Mouse (Mus musculus): ENCODE results near the gene Ddah1.

Ddah1 gene

GRCm38 (mm10) chr3:145806502-145806901 is 48.0 kb downstream of the Ddah1 start:
- no peak for DNase-seq (ENCODE audit: extremely low read depth, low read depth)

GRCm38 (mm10) chr3:145816807-145817206 is 58.3 kb downstream of the Ddah1 start:
- DNase-seq (ENCODE audit: extremely low read depth, low read depth): no peak

GRCm38 (mm10) chr3:145817276-145817675 is 58.8 kb downstream of the Ddah1 start:
- DNase-seq (ENCODE audit: extremely low read depth, low read depth): no peak

- no peak for DNase-seq (ENCODE audit: extremely low read depth, low read depth)
Observed at GRCm38 (mm10) chr3:145820439-145820838, 62.0 kb downstream of the Ddah1 start.

- no peak for DNase-seq (ENCODE audit: extremely low read depth, low read depth)
Observed at GRCm38 (mm10) chr3:145820938-145821337, 62.5 kb downstream of the Ddah1 start.

GRCm38 (mm10) chr3:145822201-145822600 is 63.7 kb downstream of the Ddah1 start:
- no peak for DNase-seq (ENCODE audit: extremely low read depth, low read depth)

- no peak for DNase-seq (ENCODE audit: extremely low read depth, low read depth)
Observed at GRCm38 (mm10) chr3:145823661-145824060, 65.2 kb downstream of the Ddah1 start.

- DNase-seq (ENCODE audit: extremely low read depth, low read depth): no peak
Observed at GRCm38 (mm10) chr3:145825416-145826055, 67.1 kb downstream of the Ddah1 start.

- no peak for DNase-seq (ENCODE audit: extremely low read depth, low read depth)
Observed at GRCm38 (mm10) chr3:145827191-145828045, 68.9 kb downstream of the Ddah1 start.

- DNase-seq (ENCODE audit: extremely low read depth, low read depth): no peak
Observed at GRCm38 (mm10) chr3:145828906-145829305, 70.4 kb downstream of the Ddah1 start.

GRCm38 (mm10) chr3:145833948-145834538 is 75.6 kb downstream of the Ddah1 start:
- DNase-seq (ENCODE audit: extremely low read depth, low read depth): no peak

- no peak for DNase-seq (ENCODE audit: extremely low read depth, low read depth)
Observed at GRCm38 (mm10) chr3:145838281-145838680, 79.8 kb downstream of the Ddah1 start.

- DNase-seq (ENCODE audit: extremely low read depth, low read depth): no peak
Observed at GRCm38 (mm10) chr3:145841961-145842710, 83.7 kb downstream of the Ddah1 start.

GRCm38 (mm10) chr3:145843836-145844235 is 85.4 kb downstream of the Ddah1 start:
- DNase-seq (ENCODE audit: extremely low read depth, low read depth): no peak

- no peak for DNase-seq (ENCODE audit: extremely low read depth, low read depth)
Observed at GRCm38 (mm10) chr3:145844891-145845290, 86.4 kb downstream of the Ddah1 start.

GRCm38 (mm10) chr3:145846255-145846654 is 87.8 kb downstream of the Ddah1 start:
- DNase-seq (ENCODE audit: extremely low read depth, low read depth): no peak

GRCm38 (mm10) chr3:145852041-145852440 is 93.6 kb downstream of the Ddah1 start:
- DNase-seq (ENCODE audit: extremely low read depth, low read depth): no peak

GRCm38 (mm10) chr3:145852800-145853199 is 94.3 kb downstream of the Ddah1 start:
- no peak for DNase-seq (ENCODE audit: extremely low read depth, low read depth)

- DNase-seq (ENCODE audit: extremely low read depth, low read depth): no peak
Observed at GRCm38 (mm10) chr3:145853713-145854112, 95.2 kb downstream of the Ddah1 start.

GRCm38 (mm10) chr3:145854427-145854826 is 96.0 kb downstream of the Ddah1 start:
- DNase-seq (ENCODE audit: extremely low read depth, low read depth): no peak

GRCm38 (mm10) chr3:145855299-145855698 is 96.8 kb downstream of the Ddah1 start:
- DNase-seq (ENCODE audit: extremely low read depth, low read depth): no peak

- no peak for DNase-seq (ENCODE audit: extremely low read depth, low read depth)
Observed at GRCm38 (mm10) chr3:145858388-145858787, 99.9 kb downstream of the Ddah1 start.

Measured in MEL-GATA-1-ER (cell line).